Mouse (Mus musculus): Measurements from ENCODE around the gene Add1. TPM values are rescaled to one million over a fixed set of nuclear protein-coding genes. Genes with fewer than 3 reads are reported as not detected.

The Add1 gene
- polyA plus RNA-seq, 1 experiment from 2014 or later: 158 TPM

DNA sequence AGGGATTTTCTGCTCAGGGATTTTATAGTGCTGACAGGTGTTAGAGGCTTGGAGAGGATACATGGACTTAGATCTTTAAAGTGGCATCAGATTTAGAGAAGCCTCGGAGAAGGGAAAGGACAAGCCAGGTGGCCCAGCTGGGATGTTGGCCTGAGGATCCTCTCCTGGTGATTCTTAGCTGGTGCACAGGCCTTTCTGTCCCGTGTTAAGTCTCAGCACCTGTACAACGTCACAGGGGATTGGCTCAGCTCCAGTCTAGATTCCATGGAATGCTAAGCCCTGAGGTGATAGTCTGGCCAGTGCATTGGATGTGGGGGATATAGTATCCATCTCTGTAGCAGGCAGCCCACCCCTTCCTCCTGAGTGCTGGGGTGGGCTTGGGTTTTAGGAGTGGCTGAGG, 34.8 kb downstream of the Add1 start:
- no peaks in the 10 kb centered on the region for H3K27me3 ChIP-seq (ENCODE audit: control insufficient read depth, insufficient read depth, low read length)
- H3K4me2 ChIP-seq (ENCODE audit: low read depth, low read length): no peak overlapping the region
- 42% methylated on average over 3 of the region's 3 CpGs for WGBS
- H3K9me3 ChIP-seq (replicated peaks; ENCODE audit: control insufficient read depth, low read length): no peaks in the 10 kb centered on the region
- 0 out of 2 replicates have a peak, but pooled peaks cover 3% of the 10 kb centered on the region for H3K4me1 ChIP-seq (ENCODE audit: control insufficient read depth, insufficient read depth, low read length)
- H3K9ac ChIP-seq (ENCODE audit: low read length): no peak overlapping the region
- H3K4me3 ChIP-seq (ENCODE audit: low read length): no peak overlapping the region
- H3K27ac ChIP-seq (ENCODE audit: low read length): no peak overlapping the region
- peaks cover 47% of the 10 kb centered on the region for H3K36me3 ChIP-seq (ENCODE audit: control insufficient read depth, insufficient read depth)
- no peak for ATAC-seq (replicated peaks; ENCODE audit: extremely low read depth, insufficient read depth, low FRiP score)

DNA sequence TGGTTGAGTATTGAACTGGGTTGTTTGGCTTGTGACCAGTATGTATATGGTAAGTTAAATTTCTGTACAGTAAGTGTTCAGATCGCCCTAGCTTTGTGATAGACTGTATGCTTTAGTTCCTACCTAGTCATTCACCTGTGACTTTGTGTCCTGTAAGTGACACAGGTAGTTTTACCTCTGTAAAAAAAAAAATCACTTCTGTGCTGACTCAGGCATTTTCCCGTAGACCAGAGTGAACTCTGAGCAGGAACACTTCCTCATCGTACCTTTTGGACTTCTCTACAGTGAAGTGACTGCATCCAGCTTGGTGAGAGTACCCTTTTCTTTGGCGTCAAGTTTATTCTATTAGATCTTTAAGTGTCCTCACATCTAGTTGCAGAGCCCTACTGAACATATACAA, 36.5 kb downstream of the Add1 start:
- Histone ChIP-seq H3K4me1 (ENCODE audit: control insufficient read depth, insufficient read depth, low read length) (0 out of 2 replicates have a peak, but pooled peaks cover 3% of the 10 kb centered on the region), H3K27ac (ENCODE audit: low read length) (no peak overlapping the region), H3K36me3 (ENCODE audit: control insufficient read depth, insufficient read depth) (peaks cover 59% of the 10 kb centered on the region), H3K4me2 (ENCODE audit: low read depth, low read length) (no peak overlapping the region), H3K4me3 (ENCODE audit: low read length) (no peak overlapping the region), H3K9me3 (replicated peaks; ENCODE audit: control insufficient read depth, low read length) (no peaks in the 10 kb centered on the region), H3K27me3 (ENCODE audit: control insufficient read depth, insufficient read depth, low read length) (no peaks in the 10 kb centered on the region), H3K9ac (ENCODE audit: low read length) (no peak overlapping the region)
- no peak for ATAC-seq (replicated peaks; ENCODE audit: extremely low read depth, insufficient read depth, low FRiP score)
- WGBS: 90% methylated on average over 4 of the region's 4 CpGs

- Histone ChIP-seq H3K4me1 (ENCODE audit: control insufficient read depth, insufficient read depth, low read length) (peaks cover 10% of the 10 kb centered on the region), H3K27ac (ENCODE audit: low read length) (no peak overlapping the region), H3K4me2 (ENCODE audit: low read depth, low read length) (no peak overlapping the region), H3K27me3 (ENCODE audit: control insufficient read depth, insufficient read depth, low read length) (no peaks in the 10 kb centered on the region), H3K9ac (ENCODE audit: low read length) (no peak overlapping the region), H3K4me3 (ENCODE audit: low read length) (no peak overlapping the region), H3K9me3 (replicated peaks; ENCODE audit: control insufficient read depth, low read length) (no peaks in the 10 kb centered on the region), H3K36me3 (ENCODE audit: control insufficient read depth, insufficient read depth) (peaks cover 67% of the 10 kb centered on the region)
- ATAC-seq (replicated peaks; ENCODE audit: extremely low read depth, insufficient read depth, low FRiP score): no peak
- WGBS: 94% methylated on average over 2 of the region's 2 CpGs
Measured at GRCm38 (mm10) chr5:34632996-34633395, 59.5 kb downstream of the Add1 start.

DNA sequence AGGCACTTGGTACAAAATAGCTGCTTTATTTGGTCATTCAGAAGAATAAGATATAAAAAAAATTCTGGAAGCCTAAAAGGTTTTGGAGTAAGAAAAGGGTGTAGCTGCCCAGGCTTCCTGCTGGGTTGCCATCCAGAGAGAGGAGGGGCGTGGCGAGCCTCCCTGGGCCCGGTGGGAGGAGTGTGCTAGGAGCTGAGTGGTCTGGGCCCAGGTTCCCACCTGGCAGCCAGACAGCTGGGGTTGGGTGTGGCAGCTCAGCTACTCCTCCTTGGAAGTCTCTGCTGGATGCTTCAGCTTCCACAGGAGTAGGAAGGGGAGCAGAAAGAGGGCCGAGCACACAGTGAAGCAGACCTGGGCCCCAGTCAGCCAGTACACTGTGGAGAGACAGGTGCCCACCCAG, 60.2 kb downstream of the Add1 start:
- Histone ChIP-seq H3K27me3 (ENCODE audit: control insufficient read depth, insufficient read depth, low read length) (no peaks in the 10 kb centered on the region), H3K4me2 (ENCODE audit: low read depth, low read length) (no peak overlapping the region), H3K9me3 (replicated peaks; ENCODE audit: control insufficient read depth, low read length) (no peaks in the 10 kb centered on the region), H3K9ac (ENCODE audit: low read length) (no peak overlapping the region), H3K36me3 (ENCODE audit: control insufficient read depth, insufficient read depth) (peaks cover 67% of the 10 kb centered on the region), H3K4me1 (ENCODE audit: control insufficient read depth, insufficient read depth, low read length) (peaks cover 10% of the 10 kb centered on the region), H3K4me3 (ENCODE audit: low read length) (no peak overlapping the region), H3K27ac (ENCODE audit: low read length) (no peak overlapping the region)
- 65% methylated on average over 4 of the region's 4 CpGs for WGBS
- no peak for ATAC-seq (replicated peaks; ENCODE audit: extremely low read depth, insufficient read depth, low FRiP score)

DNA sequence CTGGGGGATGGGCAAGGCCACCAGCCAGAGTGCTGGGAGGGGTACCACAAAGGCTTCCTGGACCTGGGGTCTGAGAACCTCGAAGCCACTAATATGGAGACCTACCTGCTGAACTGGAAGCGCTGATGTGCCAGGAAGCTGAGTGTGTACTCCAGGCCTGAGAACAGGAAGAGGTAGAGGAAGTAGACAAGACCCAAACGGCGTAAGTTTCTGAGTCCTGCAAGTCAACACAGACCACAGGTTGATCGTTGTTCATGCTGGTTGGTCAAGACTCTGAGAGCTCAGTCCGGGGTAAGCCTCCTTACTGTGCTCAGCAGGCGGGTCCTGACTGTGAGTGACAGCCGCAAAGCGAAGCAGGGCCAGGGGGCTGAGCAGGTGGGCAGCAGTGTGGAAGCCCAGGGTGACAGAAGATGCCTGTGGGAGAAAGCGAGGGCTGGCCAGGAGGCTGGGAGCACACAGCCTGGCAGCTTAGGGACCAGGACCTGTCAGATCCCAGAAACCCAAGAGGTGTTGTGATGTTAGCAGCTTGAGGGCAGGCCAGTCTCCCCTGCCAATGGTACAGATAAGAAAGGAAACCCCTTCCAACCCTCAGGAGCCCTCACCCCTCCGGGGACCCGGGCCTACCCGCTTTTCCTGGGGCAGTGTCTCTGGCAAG, 61.4 kb downstream of the Add1 start:
- Histone ChIP-seq H3K9me3 (replicated peaks; ENCODE audit: control insufficient read depth, low read length) (no peaks in the 10 kb centered on the region), H3K4me2 (ENCODE audit: low read depth, low read length) (no peak overlapping the region), H3K4me3 (ENCODE audit: low read length) (no peak overlapping the region), H3K4me1 (ENCODE audit: control insufficient read depth, insufficient read depth, low read length) (peaks cover 10% of the 10 kb centered on the region), H3K27ac (ENCODE audit: low read length) (no peak overlapping the region), H3K9ac (ENCODE audit: low read length) (no peak overlapping the region), H3K27me3 (ENCODE audit: control insufficient read depth, insufficient read depth, low read length) (no peaks in the 10 kb centered on the region), H3K36me3 (ENCODE audit: control insufficient read depth, insufficient read depth) (peaks cover 67% of the 10 kb centered on the region)
- 84% methylated on average over 13 of the region's 13 CpGs for WGBS
- no peak for ATAC-seq (replicated peaks; ENCODE audit: extremely low read depth, insufficient read depth, low FRiP score)

DNA sequence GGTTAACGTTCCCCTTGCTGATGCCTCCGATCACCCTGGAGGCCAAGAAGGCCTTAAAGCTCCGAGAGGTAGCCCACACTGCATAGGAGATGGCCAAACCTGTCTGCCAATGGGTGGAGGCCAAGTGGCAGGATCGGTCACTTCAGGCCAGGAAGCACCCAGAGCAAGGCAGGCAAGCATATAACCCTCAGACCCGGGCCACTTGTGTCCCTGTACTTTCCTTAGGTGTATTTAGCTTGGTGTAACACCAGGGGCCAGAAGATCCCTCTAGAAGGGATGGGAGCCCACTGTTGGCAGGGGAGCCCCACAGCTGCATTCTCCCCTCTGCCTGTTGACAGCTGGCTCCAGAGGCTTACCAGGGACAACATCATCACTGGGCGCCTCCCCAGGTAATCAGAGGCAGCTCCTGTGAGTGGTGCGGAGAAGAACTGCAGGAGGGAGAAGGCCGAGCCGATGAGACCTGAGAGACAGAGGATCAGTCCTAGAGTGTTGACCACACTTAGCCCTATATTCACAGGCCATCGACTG, 62.3 kb downstream of the Add1 start:
- Histone ChIP-seq H3K9me3 (replicated peaks; ENCODE audit: control insufficient read depth, low read length) (no peaks in the 10 kb centered on the region), H3K9ac (ENCODE audit: low read length) (peak overlapping the region; percentile 14; the same call in 1 of the 2 replicates), H3K27ac (ENCODE audit: low read length) (no peak overlapping the region), H3K4me2 (ENCODE audit: low read depth, low read length) (peak overlapping the region; percentile 93), H3K36me3 (ENCODE audit: control insufficient read depth, insufficient read depth) (peaks cover 66% of the 10 kb centered on the region), H3K4me1 (ENCODE audit: control insufficient read depth, insufficient read depth, low read length) (peaks cover 10% of the 10 kb centered on the region), H3K27me3 (ENCODE audit: control insufficient read depth, insufficient read depth, low read length) (no peaks in the 10 kb centered on the region), H3K4me3 (ENCODE audit: low read length) (peak overlapping the region; percentile 77)
- WGBS: 56% methylated on average over 10 of the region's 10 CpGs
- no peak for ATAC-seq (replicated peaks; ENCODE audit: extremely low read depth, insufficient read depth, low FRiP score)

DNA sequence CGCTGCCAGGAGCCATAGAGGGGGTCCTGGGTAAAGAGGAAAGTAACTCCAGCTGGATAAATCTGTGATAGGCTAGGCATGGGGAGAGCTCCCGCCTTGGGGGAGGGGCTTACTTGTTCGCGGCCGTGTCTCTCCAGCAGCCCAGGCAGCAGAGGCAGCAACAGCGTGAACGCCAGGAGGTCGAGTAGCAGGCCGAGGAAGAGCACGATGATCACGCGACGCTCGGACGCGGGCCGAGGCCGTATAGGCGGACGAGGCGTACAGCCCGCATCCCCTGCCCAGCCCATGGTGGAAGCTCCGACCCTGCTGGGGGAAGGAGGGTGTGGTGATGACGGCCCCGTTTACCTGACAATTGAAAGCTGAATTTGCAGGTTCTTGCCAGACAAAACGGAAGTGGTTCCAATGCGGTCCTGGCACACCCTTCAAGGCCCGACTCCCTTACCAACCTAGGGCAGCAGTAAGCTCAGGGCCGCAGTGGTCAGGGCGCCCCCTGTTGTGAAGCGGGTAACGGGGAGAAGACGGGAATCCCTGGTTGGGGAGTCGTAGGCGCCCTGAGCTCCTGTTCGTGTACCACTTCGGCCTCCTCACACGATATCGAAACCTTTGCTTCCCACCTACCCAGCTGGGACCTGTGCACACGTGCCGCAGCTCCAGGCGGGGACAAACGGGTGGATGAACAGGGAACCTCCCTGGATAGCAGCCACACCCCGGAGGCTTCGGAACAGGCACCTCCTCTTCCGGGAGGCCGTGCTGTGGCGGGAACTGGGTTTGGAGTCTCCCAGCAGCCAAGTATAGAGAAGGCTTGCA, 63.2 kb downstream of the Add1 start, which contains the start of gene Mfsd10:
Gene Mfsd10, minus strand, starts transcription at position 732 of the 807 bp plus-strand sequence.
- H3K27me3 ChIP-seq (ENCODE audit: control insufficient read depth, insufficient read depth, low read length): no peaks in the 10 kb centered on the region
- peaks cover 10% of the 10 kb centered on the region for H3K4me1 ChIP-seq (ENCODE audit: control insufficient read depth, insufficient read depth, low read length)
- H3K9ac ChIP-seq (ENCODE audit: low read length): peak within 1 kb of the TSS; percentile 84
- ATAC-seq (replicated peaks; ENCODE audit: extremely low read depth, insufficient read depth, low FRiP score): peak; percentile 88
- peak within 1 kb of the TSS; percentile 93 for H3K4me2 ChIP-seq (ENCODE audit: low read depth, low read length)
- no peaks in the 10 kb centered on the region for H3K9me3 ChIP-seq (replicated peaks; ENCODE audit: control insufficient read depth, low read length)
- peaks cover 64% of the 10 kb centered on the region for H3K36me3 ChIP-seq (ENCODE audit: control insufficient read depth, insufficient read depth)
- WGBS: under 1% methylated on average over 48 of the region's 48 CpGs
- peak within 1 kb of the TSS; percentile 86 for H3K27ac ChIP-seq (ENCODE audit: low read length)
- H3K4me3 ChIP-seq (ENCODE audit: low read length): peak within 1 kb of the TSS; percentile 77

DNA sequence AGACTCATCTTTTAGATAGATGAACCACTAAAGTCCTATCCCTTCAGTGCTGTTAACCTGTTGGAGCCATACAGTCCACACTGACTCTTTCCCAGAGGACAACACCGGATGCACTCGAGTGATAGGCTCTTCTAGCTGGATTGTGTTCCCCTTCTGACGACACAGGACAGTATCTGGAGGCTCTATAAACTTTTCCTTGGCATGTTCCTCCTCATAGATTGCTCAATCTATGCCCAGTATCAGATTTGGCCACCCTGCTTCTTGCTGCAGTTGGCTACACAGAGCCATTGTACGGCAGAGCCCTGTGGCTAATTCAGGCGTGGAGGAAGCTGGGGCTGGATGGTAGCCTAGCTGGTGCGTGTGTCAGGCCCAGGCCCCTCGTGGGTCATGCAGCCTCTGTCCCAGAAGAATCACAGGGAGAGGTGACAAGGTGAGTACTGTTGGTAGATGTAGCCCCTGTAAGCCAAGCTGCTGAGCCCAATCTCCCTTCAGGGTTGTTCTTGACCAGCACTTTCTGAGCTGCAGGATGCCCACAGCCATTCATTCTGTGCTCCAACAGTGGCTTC, 64.2 kb downstream of the Add1 start:
- H3K9me3 ChIP-seq (replicated peaks; ENCODE audit: control insufficient read depth, low read length): no peaks in the 10 kb centered on the region
- H3K27ac ChIP-seq (ENCODE audit: low read length): peak overlapping the region; percentile 86
- 76% methylated on average over 7 of the region's 7 CpGs for WGBS
- no peak for ATAC-seq (replicated peaks; ENCODE audit: extremely low read depth, insufficient read depth, low FRiP score)
- peaks cover 54% of the 10 kb centered on the region for H3K36me3 ChIP-seq (ENCODE audit: control insufficient read depth, insufficient read depth)
- peak overlapping the region; percentile 77; the same call in 1 of the 2 replicates for H3K4me3 ChIP-seq (ENCODE audit: low read length)
- H3K27me3 ChIP-seq (ENCODE audit: control insufficient read depth, insufficient read depth, low read length): no peaks in the 10 kb centered on the region
- peaks cover 10% of the 10 kb centered on the region for H3K4me1 ChIP-seq (ENCODE audit: control insufficient read depth, insufficient read depth, low read length)
- H3K4me2 ChIP-seq (ENCODE audit: low read depth, low read length): peak overlapping the region; percentile 93
- H3K9ac ChIP-seq (ENCODE audit: low read length): peak overlapping the region; percentile 84
